Mouse (Mus musculus) lung, postnatal 14 days (tissue): ENCODE results near the gene Fam43b.

Experiments used
- DNase-seq: peaks from one replicate; pipeline ENCODE4 v3.0.0; 2021

Gene Fam43b

GRCm38 (mm10) chr4:138347280-138347679 is 49.0 kb downstream of the Fam43b start:
- DNase-seq = no peak

- peak; percentile 21 for DNase-seq
Measured at GRCm38 (mm10) chr4:138344891-138345545, 51.3 kb downstream of the Fam43b start.
